Mouse (Mus musculus) midbrain, postnatal 0 days (tissue): ENCODE results near the gene Ap3s2. TPM values are rescaled to one million over a fixed set of nuclear protein-coding genes. Genes with fewer than 3 reads are reported as not detected.

Experiments
- ATAC-seq: fragments of 200-750 bp; cut with Nextera tagmentation; 2 replicates; pipeline ENCODE4 v1.8.0; 2017; ENCODE audit warnings: moderate number of reproducible peaks, mild to moderate bottlenecking, moderate TSS enrichment, moderate library complexity; ENCODE audit not compliant: low FRiP score
- DNase-seq: peaks from one replicate; pipeline ENCODE4 v3.0.0-alpha.2; 2015; ENCODE audit warnings: low spot score
- H3K27ac ChIP-seq: fragments of 300-500 bp; sonication (generic); 2 replicates; pipeline ENCODE4 v1.5.1; 2014; ENCODE audit warnings: low read depth, mild to moderate bottlenecking, low read length, mixed read lengths
- H3K27me3 ChIP-seq: fragments of 300-500 bp; sonication (generic); 2 replicates; pipeline ENCODE4 v1.6.1; 2014; ENCODE audit warnings: low read length, control low read depth, mixed read lengths; ENCODE audit not compliant: insufficient read depth
- H3K36me3 ChIP-seq: fragments of 300-500 bp; sonication (generic); 2 replicates; pipeline ENCODE4 v1.6.1; 2014; ENCODE audit warnings: low read length, control low read depth, mixed read lengths; ENCODE audit not compliant: insufficient read depth
- H3K4me1 ChIP-seq: fragments of 300-500 bp; sonication (generic); 2 replicates; pipeline ENCODE4 v1.6.1; 2014; ENCODE audit warnings: mild to moderate bottlenecking, control low read depth, antibody characterized with exemption, low read length, mixed read lengths; ENCODE audit not compliant: insufficient read depth
- H3K4me2 ChIP-seq: fragments of 300-500 bp; sonication (generic); 2 replicates; pipeline ENCODE4 v1.6.1; 2014; ENCODE audit warnings: low read depth, mild to moderate bottlenecking, low read length, mixed read lengths; ENCODE audit not compliant: poor library complexity, severe bottlenecking
- H3K4me3 ChIP-seq: fragments of 300-500 bp; sonication (generic); 2 replicates; pipeline ENCODE4 v1.5.1; 2014; ENCODE audit warnings: low read depth, mild to moderate bottlenecking, low read length, moderate library complexity
- H3K9ac ChIP-seq: fragments of 300-500 bp; sonication (generic); replicated peaks from 2 replicates; pipeline ENCODE4 v1.6.1; 2014; ENCODE audit warnings: mild to moderate bottlenecking, low read length, moderate library complexity, mixed read lengths; ENCODE audit not compliant: poor library complexity, severe bottlenecking
- H3K9me3 ChIP-seq: fragments of 300-500 bp; sonication (generic); 2 replicates; pipeline ENCODE4 v1.6.1; 2016; ENCODE audit warnings: low read length, control low read depth
- CTCF ChIP-seq: IDR thresholded peaks from 2 replicates; pipeline ENCODE4 v1.5.1; 2016; ENCODE audit warnings: antibody characterized with exemption, mild to moderate bottlenecking
- WGBS: fragments of 180-500 bp; shearing (Covaris S2); extraction: QIAGEN DNeasy Blood & Tissue Kit; methylation state at CpG from one replicate; pipeline ENCODE4 v1.1.7; 2014; 5-methylcytosine and 5-hydroxymethylcytosine counted together
- polyA plus RNA-seq: library from polyadenylated mRNA; unstranded; fragments of >200 nt; fragmentation: Nextera tagmentation; extraction: Ambion mirVana; gene quantifications from 2 replicates; pipeline ENCODE4 v1.2.1, GENCODE M21; 2015
- total RNA-seq: library from RNA; depleted of rRNA; stranded (reverse); fragments of >200 nt; gene quantifications from 2 replicates; pipeline ENCODE4 v1.2.3, GENCODE M21; 2014

Ap3s2 gene
- total and polyA plus RNA-seq, 2 experiments from 2014 or later: 40.9 to 41.4 TPM

DNA sequence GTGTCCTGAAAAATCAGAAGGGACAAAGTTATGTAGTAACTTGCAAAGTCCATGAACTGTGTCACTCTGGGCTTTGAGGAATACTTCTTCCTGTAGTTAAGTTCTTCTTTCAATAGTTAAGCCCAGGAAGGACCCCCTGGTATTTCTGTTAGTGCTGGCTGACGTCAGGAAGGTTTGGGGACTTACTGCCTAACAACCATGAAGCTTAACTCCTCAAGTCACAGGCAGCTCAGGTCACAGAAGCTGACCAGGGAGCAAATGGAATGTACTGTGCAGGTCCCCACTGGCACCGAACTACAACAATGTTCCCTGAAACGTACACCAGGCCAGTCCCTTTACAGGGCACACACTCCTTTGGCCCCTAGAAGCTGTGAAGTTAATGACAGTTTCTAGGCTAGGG, 25.2 kb downstream of the Ap3s2 start:
- 76% methylated on average over 3 of the region's 3 CpGs for WGBS
- Histone ChIP-seq H3K4me1 (no peaks in the 10 kb centered on the region), H3K27ac (no peak overlapping the region), H3K9ac (no peak overlapping the region), H3K27me3 (no peaks in the 10 kb centered on the region), H3K36me3 (peaks cover 17% of the 10 kb centered on the region; the same call in 1 of the 2 replicates), H3K9me3 (no peaks in the 10 kb centered on the region), H3K4me3 (no peak overlapping the region), H3K4me2 (no peak overlapping the region)
- DNase-seq: no peak
- ATAC-seq: no peak
- TF ChIP-seq CTCF: no peak

DNA sequence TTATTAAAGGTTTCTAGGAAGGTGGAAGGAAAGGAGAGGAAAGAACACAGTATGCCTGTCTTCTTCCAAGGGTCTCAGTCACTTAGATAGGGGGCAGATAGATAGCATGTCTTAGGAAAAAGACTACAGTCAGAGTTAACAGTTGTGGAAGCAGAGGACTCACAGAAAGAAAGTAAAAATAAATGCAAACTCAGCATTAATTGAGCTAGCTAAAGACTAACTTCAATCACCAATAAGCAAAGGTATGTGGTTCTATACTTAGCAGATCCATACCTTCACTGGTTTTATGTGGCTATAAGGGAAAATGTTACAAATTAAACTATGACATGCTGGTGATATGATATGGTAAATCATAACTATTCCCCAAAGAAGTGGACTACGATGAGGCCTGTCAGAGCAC, 25.7 kb downstream of the Ap3s2 start:
- 97% methylated on average over 1 of the region's 1 CpGs for WGBS
- no peak overlapping the region for H3K4me2 ChIP-seq
- no peak overlapping the region for H3K27ac ChIP-seq
- H3K27me3 ChIP-seq: no peaks in the 10 kb centered on the region
- no peak for TF ChIP-seq CTCF
- H3K4me1 ChIP-seq: no peaks in the 10 kb centered on the region
- H3K36me3 ChIP-seq: peaks cover 15% of the 10 kb centered on the region; the same call in 1 of the 2 replicates
- DNase-seq (no peak), ATAC-seq (no peak)
- H3K4me3 ChIP-seq: no peak overlapping the region
- no peaks in the 10 kb centered on the region for H3K9me3 ChIP-seq
- no peak overlapping the region for H3K9ac ChIP-seq

DNA sequence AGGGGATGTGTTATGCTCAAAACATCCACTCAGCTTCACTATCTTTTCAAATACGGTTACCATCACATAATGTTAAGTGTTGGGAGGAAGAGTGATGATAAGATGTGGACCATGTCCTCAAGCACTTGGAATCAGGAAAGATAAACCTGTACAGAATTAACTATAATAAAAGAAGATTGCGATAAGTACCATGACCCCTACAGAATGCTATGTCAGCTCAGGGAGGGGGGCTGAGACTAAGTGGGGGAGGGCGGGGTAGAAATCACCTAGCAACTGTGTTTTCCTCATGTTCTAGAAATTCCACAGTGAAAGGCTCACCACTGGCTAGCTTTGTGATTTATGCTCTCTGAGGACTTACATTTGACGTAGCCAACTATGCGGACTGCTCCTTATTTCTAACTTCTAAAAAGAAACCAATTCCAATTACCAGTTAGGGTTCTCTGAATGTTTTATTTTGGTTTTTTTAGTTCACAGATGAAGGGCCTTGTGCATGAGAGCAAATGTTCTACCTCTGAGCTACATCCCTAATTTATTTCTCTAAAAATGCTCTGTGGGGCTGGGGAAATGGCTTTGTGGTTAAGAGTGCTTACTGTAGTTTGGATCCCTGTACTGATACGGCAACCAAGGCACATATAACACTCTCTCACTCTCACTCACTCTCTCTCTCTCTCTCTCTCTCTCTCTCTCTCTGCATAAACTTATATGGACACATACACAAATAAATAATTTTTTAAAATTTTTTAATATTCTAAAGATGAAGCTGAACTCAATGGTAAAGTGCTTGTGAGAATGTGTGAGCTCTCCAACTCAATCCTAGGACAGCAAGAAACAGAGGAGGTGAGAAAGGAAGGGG, 27.6 kb downstream of the Ap3s2 start:
- Histone ChIP-seq H3K4me3 (no peak overlapping the region), H3K36me3 (peaks cover 9% of the 10 kb centered on the region; the same call in 1 of the 2 replicates), H3K27ac (no peak overlapping the region), H3K4me1 (no peaks in the 10 kb centered on the region), H3K4me2 (no peak overlapping the region), H3K27me3 (no peaks in the 10 kb centered on the region), H3K9ac (no peak overlapping the region), H3K9me3 (no peaks in the 10 kb centered on the region)
- DNase-seq: no peak
- ATAC-seq: no peak
- 95% methylated on average over 6 of the region's 6 CpGs for WGBS
- TF ChIP-seq CTCF: no peak

DNA sequence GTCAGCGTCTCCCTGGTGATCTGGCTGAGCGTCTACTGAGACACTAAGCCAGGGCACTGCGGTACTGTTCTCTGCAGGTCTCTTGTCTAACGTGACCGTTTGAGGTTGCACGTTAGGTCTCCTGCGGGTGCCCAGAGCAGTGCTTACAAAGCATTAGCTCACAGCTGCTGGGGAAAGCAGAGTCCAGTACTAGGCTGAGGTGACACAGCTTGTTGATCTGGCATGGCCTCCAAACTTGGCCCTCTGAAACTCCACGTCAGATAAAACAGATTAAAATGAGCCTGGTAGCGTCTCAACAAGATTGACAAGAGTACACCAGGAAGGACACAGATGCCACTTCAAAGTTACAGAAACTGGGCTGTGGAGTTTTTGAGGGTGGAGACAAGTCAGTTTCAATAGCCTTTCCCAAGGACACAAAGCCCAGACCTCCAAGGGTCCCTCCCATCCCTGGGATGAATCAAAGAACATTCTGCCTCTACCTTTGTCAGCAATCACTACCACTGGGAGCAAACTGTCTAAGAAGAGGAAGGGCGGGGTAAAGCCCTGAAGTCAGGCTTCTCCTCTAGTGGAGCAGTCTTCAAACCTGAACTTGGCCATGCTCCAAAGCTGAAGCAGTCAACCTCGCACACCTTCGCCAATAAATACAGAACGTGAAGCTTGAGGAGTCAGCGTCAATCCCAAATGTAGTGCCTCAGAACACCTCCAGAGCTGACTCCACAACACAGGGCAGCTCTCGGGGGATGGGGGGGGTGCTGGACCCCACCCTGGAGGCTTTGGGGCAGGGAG, 29.8 kb downstream of the Ap3s2 start:
- H3K27ac ChIP-seq: no peak overlapping the region
- no peak for ATAC-seq
- no peaks in the 10 kb centered on the region for H3K9me3 ChIP-seq
- TF ChIP-seq CTCF: no peak
- H3K9ac ChIP-seq: no peak overlapping the region
- DNase-seq: no peak
- no peaks in the 10 kb centered on the region for H3K27me3 ChIP-seq
- H3K4me3 ChIP-seq: no peak overlapping the region
- WGBS: 86% methylated on average over 15 of the region's 15 CpGs
- no peaks in the 10 kb centered on the region for H3K4me1 ChIP-seq
- no peak overlapping the region for H3K4me2 ChIP-seq
- peaks cover 6% of the 10 kb centered on the region; the same call in 1 of the 2 replicates for H3K36me3 ChIP-seq

DNA sequence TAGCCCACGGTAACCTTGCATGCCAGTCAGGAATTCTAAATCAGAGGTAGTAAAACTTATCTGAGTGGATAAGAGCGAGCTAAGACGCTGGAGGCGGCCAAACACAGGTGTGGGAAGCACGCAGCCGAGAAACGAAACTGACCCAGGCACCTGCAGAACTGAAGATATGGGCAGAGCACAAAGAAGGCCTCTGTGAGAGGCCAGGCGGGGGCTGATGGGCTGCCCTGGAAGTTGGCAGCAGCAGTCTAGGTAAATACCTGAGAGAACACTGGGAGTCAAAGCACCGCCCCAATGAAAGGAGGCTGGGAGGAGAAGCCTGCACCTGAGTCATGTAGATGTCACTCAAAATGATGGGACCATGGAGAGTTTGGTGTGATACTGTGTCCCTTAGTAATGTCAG, 31.8 kb downstream of the Ap3s2 start:
- no peak for TF ChIP-seq CTCF
- WGBS: 92% methylated on average over 9 of the region's 9 CpGs
- H3K4me2 ChIP-seq: no peak overlapping the region
- no peaks in the 10 kb centered on the region for H3K27me3 ChIP-seq
- no peak overlapping the region for H3K27ac ChIP-seq
- DNase-seq (no peak), ATAC-seq (no peak)
- no peak overlapping the region for H3K4me3 ChIP-seq
- H3K36me3 ChIP-seq: peaks cover 9% of the 10 kb centered on the region; the same call in 1 of the 2 replicates
- no peaks in the 10 kb centered on the region for H3K4me1 ChIP-seq
- no peaks in the 10 kb centered on the region for H3K9me3 ChIP-seq
- H3K9ac ChIP-seq: no peak overlapping the region
